Mouse (Mus musculus): ENCODE measurements at regions not wholly inside any gene's neighbourhood (a gene's known extent, or its start where the extent isn't known, plus 50 kb on each side); places are given as distances from the start of the nearest gene placed in this dataset.
"Not testable (repeated sequence)": the region's sequence is repeated elsewhere in the genome, so short reads cannot be mapped to it uniquely, and the experiment has no call there.

DNA sequence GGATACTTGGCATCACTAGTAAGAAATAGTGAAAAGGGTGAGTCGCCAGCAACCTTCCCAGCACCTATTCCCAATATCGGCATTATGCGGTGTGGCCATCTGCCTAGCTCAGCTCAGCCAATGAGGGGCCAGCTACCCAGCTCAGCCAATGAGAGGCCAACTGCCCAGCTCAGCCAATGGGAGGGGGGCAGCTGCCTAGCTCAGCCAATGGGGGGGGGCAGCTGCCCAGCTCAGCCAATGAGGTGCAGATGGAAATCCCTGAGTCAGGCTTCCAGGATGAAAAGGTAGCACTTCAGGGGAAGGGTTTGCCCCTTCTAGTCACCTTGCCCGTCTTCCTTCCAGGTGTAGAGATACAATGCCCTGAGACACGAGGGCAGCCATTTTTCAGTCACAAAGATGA lies 144.6 kb upstream of the Ipo5 start:
- Histone ChIP-seq H3K36me3 (replicated peaks) (no peaks in the 10 kb centered on the region), H3K4me1 (0 out of 2 replicates have a peak, but pooled peaks cover 5% of the 10 kb centered on the region), H3K9me3 (0 out of 2 replicates have a peak, but pooled peaks cover 2% of the 10 kb centered on the region), H3K27me3 (no peaks in the 10 kb centered on the region), H3K27ac (no peak overlapping the region), H3K4me3 (replicated peaks) (no peak overlapping the region), H3K9ac (no peak overlapping the region), H3K4me2 (no peak overlapping the region)
- WGBS = 96% methylated on average over 5 of the region's 5 CpGs
- no peak for ATAC-seq (ENCODE audit: low FRiP score)

- H3K9ac ChIP-seq = no peak overlapping the region
- H3K4me1 ChIP-seq = 0 out of 2 replicates have a peak, but pooled peaks cover 5% of the 10 kb centered on the region
- WGBS = 46% methylated on average over 3 of the region's 3 CpGs
- no peaks in the 10 kb centered on the region for H3K36me3 ChIP-seq (replicated peaks)
- 0 out of 2 replicates have a peak, but pooled peaks cover 2% of the 10 kb centered on the region for H3K9me3 ChIP-seq
- no peak for ATAC-seq (ENCODE audit: low FRiP score)
- H3K27me3 ChIP-seq = no peaks in the 10 kb centered on the region
- no peak overlapping the region for H3K4me3 ChIP-seq (replicated peaks)
- no peak overlapping the region for H3K27ac ChIP-seq
- H3K4me2 ChIP-seq = no peak overlapping the region
These were observed 140.4 kb upstream of the Ipo5 start for GRCm38 (mm10) chr14:120770579-120770978.

- 84% methylated on average over 4 of the region's 4 CpGs for WGBS
- not testable (repeated sequence) for ATAC-seq (ENCODE audit: low FRiP score)
These were observed 138.0 kb upstream of the Ipo5 start for GRCm38 (mm10) chr14:120773001-120773400.

DNA sequence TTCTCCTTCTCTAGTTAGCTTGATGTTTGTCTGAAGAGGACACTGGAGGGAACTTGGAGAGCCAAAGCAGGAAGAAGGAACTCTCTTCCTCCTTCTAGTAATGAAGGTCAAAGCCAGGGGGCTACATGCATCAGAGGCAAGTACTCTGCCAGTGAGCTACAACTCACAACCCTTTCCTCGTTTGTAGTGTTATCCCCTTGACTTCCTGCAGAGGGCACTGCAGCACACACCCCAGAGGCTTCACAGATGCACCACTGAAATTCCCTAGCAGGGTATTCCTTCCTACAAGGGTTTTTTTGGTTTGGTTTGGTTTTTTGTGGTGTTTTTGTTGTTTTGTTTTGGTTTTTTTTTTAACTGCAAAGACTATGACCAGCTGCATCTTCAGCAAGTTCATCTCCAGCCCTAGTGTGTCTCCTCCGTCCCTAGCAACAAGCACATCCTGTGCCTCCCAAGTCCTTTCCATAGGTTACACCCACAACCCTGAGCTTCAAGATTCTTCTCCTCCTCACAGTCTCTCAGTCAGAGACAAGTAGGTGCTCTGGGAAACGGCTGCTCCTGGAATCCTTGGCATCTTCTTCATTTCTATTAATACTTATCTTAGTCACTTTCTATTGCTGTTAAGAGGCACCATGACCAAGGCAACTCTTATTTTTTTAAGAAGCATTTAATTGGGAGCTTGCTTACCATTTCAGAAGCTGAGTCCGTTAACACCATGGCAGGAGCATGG lies 119.0 kb upstream of the Ipo5 start:
- Histone ChIP-seq H3K9me3 (no peaks in the 10 kb centered on the region), H3K4me3 (replicated peaks) (no peak overlapping the region), H3K9ac (no peak overlapping the region), H3K36me3 (replicated peaks) (no peaks in the 10 kb centered on the region), H3K4me1 (no peaks in the 10 kb centered on the region), H3K27ac (no peak overlapping the region), H3K4me2 (no peak overlapping the region), H3K27me3 (no peaks in the 10 kb centered on the region)
- 77% methylated on average over 4 of the region's 4 CpGs for WGBS
- no peak for ATAC-seq (ENCODE audit: low FRiP score)

More at GRCm38 (mm10) chr14:120773001-120773400, 138.0 kb upstream of the Ipo5 start:
- H3K4me3 ChIP-seq (replicated peaks); H3K27me3 ChIP-seq; H3K36me3 ChIP-seq (replicated peaks); H3K4me2 ChIP-seq; H3K27ac ChIP-seq; H3K9ac ChIP-seq; H3K4me1 ChIP-seq; H3K9me3 ChIP-seq: not testable (repeated sequence)

- 76% methylated on average over 7 of the region's 7 CpGs for WGBS
- no peaks in the 10 kb centered on the region for H3K36me3 ChIP-seq (replicated peaks)
These were observed 113.0 kb upstream of the Ipo5 start for GRCm38 (mm10) chr14:120797916-120798490.

GRCm38 (mm10) chr14:120803191-120803590 lies 107.8 kb upstream of the Ipo5 start:
- H3K4me2 ChIP-seq = peak overlapping the region; percentile 39
- no peaks in the 10 kb centered on the region for H3K27me3 ChIP-seq
- peak overlapping the region; percentile 83 for H3K27ac ChIP-seq
- WGBS = 18% methylated on average over 6 of the region's 6 CpGs
- H3K9me3 ChIP-seq = peaks cover 7% of the 10 kb centered on the region; the same call in 1 of the 2 replicates
- no peaks in the 10 kb centered on the region for H3K36me3 ChIP-seq (replicated peaks)
- peaks cover 26% of the 10 kb centered on the region for H3K4me1 ChIP-seq
- H3K4me3 ChIP-seq (replicated peaks) = peak overlapping the region; percentile 16; the same call in 1 of the 2 replicates
- H3K9ac ChIP-seq = no peak overlapping the region
- ATAC-seq (ENCODE audit: low FRiP score) = no peak

More at GRCm38 (mm10) chr14:120797916-120798490, 113.0 kb upstream of the Ipo5 start:
- Histone ChIP-seq H3K4me2 (no peak overlapping the region), H3K27me3 (no peaks in the 10 kb centered on the region), H3K4me3 (replicated peaks) (no peak overlapping the region), H3K27ac (no peak overlapping the region), H3K9ac (no peak overlapping the region), H3K9me3 (no peaks in the 10 kb centered on the region), H3K4me1 (0 out of 2 replicates have a peak, but pooled peaks cover 2% of the 10 kb centered on the region)
- no peak for ATAC-seq (ENCODE audit: low FRiP score)

GRCm38 (mm10) chr14:120803739-120804138 lies 107.3 kb upstream of the Ipo5 start:
- Histone ChIP-seq H3K27me3 (no peaks in the 10 kb centered on the region), H3K4me1 (peaks cover 26% of the 10 kb centered on the region), H3K9me3 (peaks cover 7% of the 10 kb centered on the region; the same call in 1 of the 2 replicates), H3K4me2 (peak overlapping the region; percentile 39), H3K4me3 (replicated peaks) (peak overlapping the region; percentile 16; the same call in 1 of the 2 replicates), H3K36me3 (replicated peaks) (no peaks in the 10 kb centered on the region), H3K27ac (peak overlapping the region; percentile 83), H3K9ac (no peak overlapping the region; the same call in 1 of the 2 replicates)
- peak; percentile 89 for ATAC-seq (ENCODE audit: low FRiP score)
- under 1% methylated on average over 12 of the region's 12 CpGs for WGBS

GRCm38 (mm10) chr14:120804183-120804848 lies 106.7 kb upstream of the Ipo5 start:
- Histone ChIP-seq H3K9ac (no peak overlapping the region), H3K27me3 (no peaks in the 10 kb centered on the region), H3K4me3 (replicated peaks) (0 out of 2 replicates have a peak overlapping the region, but pooled peaks have one; percentile 16), H3K36me3 (replicated peaks) (no peaks in the 10 kb centered on the region), H3K4me2 (peak overlapping the region; percentile 39), H3K9me3 (peaks cover 7% of the 10 kb centered on the region; the same call in 1 of the 2 replicates), H3K27ac (peak overlapping the region; percentile 83), H3K4me1 (peaks cover 26% of the 10 kb centered on the region)
- ATAC-seq (ENCODE audit: low FRiP score) = peak; percentile 59
- WGBS = 6% methylated on average over 7 of the region's 7 CpGs

DNA sequence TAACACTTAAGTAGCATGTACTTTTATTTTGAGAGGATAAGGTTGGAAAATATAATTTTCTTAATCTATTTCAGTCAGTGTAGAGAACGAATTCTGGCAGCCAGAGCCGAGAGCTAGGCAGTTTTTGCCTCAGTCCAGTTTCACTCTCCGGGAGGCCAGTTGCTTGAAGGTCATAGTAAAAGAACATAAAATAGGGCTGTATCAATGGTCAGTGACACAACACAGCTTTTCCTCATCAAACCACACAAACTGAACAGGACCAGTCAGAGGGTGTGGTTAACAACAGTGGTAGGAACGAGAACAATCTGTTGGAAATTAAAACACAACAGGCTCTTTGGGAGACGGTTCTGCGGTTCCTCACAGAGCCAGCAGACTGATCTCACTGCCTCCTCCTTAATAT lies 105.9 kb upstream of the Ipo5 start:
- Histone ChIP-seq H3K4me1 (peaks cover 26% of the 10 kb centered on the region), H3K36me3 (replicated peaks) (no peaks in the 10 kb centered on the region), H3K27me3 (no peaks in the 10 kb centered on the region), H3K27ac (no peak overlapping the region; the same call in 1 of the 2 replicates), H3K9ac (no peak overlapping the region), H3K4me2 (no peak overlapping the region), H3K4me3 (replicated peaks) (no peak overlapping the region), H3K9me3 (peaks cover 7% of the 10 kb centered on the region; the same call in 1 of the 2 replicates)
- no peak for ATAC-seq (ENCODE audit: low FRiP score)
- 29% methylated on average over 6 of the region's 6 CpGs for WGBS

DNA sequence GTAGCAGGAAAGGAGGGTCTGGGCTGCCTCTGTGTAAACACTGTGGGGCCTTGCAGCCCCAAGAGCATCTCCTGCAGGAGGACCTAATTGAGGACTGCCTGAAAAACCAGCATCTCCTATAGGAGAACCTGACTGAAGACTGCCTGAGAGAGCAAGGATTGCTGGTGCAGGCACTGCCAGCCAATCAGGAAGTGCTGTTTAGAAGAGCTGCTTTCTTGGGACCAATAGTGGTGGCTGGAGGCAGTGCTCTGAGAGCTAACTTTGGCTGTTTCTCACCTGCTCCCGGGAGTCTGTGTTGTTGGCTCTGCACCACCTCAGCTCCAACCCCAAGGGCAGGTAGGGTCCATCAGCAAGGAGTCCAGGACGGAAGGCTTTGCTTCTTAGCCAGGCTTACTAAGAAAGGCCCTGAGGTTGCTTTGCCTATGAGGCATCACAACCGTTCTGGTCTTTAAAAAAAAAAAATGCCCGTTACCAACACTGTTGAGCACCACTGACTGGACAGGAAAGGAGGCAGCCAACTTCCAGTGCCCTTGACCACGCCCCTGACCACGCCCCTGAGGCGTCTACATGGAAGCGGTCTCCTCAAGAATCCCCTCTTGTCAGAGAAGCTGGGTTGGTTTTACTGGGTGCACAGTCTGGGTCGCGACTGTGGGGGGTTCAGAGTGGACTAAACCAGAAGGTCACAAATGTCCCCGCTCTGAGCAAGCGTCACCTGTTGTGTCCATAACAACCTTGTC lies 105.0 kb upstream of the Ipo5 start:
- H3K9ac ChIP-seq; H3K36me3 ChIP-seq (replicated peaks); H3K27ac ChIP-seq; H3K4me3 ChIP-seq (replicated peaks); H3K4me2 ChIP-seq; H3K27me3 ChIP-seq; H3K9me3 ChIP-seq; ATAC-seq (ENCODE audit: low FRiP score): not testable (repeated sequence)
- WGBS = 53% methylated on average over 12 of the region's 12 CpGs
- peaks cover 26% of the 10 kb centered on the region for H3K4me1 ChIP-seq

GRCm38 (mm10) chr14:120806553-120806893 lies 104.5 kb upstream of the Ipo5 start:
- WGBS = 71% methylated on average over 4 of the region's 10 CpGs
- no peak overlapping the region for H3K9ac ChIP-seq
- no peak overlapping the region for H3K27ac ChIP-seq

DNA sequence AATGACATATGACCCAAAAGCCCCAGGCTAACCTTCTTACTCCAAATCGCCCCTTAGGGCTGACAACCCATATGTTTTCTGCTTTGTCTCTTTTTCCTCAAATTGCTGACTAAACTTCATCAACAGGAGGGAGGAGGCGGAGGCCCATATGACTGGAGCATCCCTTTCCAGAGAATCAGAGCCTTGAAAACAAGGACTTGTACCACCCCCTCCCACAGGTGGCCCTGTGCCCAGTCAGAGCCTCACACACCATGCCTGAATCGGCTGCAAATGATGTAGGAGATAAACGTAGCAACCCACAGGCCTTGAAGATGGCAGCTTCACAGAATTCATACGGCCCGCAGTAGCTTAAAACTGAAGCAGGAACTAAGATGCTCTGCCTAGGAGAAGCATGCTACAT lies 101.7 kb upstream of the Ipo5 start:
- 85% methylated on average over 6 of the region's 6 CpGs for WGBS
- no peak for ATAC-seq (ENCODE audit: low FRiP score)
- H3K27me3 ChIP-seq = no peaks in the 10 kb centered on the region

More at GRCm38 (mm10) chr14:120806553-120806893, 104.5 kb upstream of the Ipo5 start:
- peaks cover 7% of the 10 kb centered on the region; the same call in 1 of the 2 replicates for H3K9me3 ChIP-seq
- no peak for ATAC-seq (ENCODE audit: low FRiP score)
- no peak overlapping the region for H3K4me3 ChIP-seq (replicated peaks)
- no peak overlapping the region for H3K4me2 ChIP-seq
- H3K36me3 ChIP-seq (replicated peaks) = no peaks in the 10 kb centered on the region
- H3K27me3 ChIP-seq = no peaks in the 10 kb centered on the region
- H3K4me1 ChIP-seq = peaks cover 26% of the 10 kb centered on the region

More for the DNA sequence above, 101.7 kb upstream of the Ipo5 start:
- Histone ChIP-seq H3K9me3 (peaks cover 7% of the 10 kb centered on the region; the same call in 1 of the 2 replicates), H3K27ac (no peak overlapping the region), H3K4me2 (no peak overlapping the region), H3K4me1 (peaks cover 12% of the 10 kb centered on the region), H3K9ac (no peak overlapping the region), H3K36me3 (replicated peaks) (no peaks in the 10 kb centered on the region), H3K4me3 (replicated peaks) (no peak overlapping the region)
